Mouse (Mus musculus) ES-Bruce4 (cell line): ENCODE data around the gene Tas1r1.

Experiments
- CTCF ChIP-seq: IDR thresholded peaks from one replicate; pipeline ENCODE4 v1.8.1; 2011; ENCODE audit warnings: low read depth, low read length
- EP300 ChIP-seq: IDR thresholded peaks from 2 replicates; pipeline ENCODE4 v1.6.1; 2011; ENCODE audit warnings: low read depth, low read length; ENCODE audit not compliant: insufficient read depth
- POLR2A ChIP-seq: IDR thresholded peaks from one replicate; pipeline ENCODE4 v1.8.1; 2011; ENCODE audit warnings: low read length; ENCODE audit not compliant: insufficient read depth

DNA sequence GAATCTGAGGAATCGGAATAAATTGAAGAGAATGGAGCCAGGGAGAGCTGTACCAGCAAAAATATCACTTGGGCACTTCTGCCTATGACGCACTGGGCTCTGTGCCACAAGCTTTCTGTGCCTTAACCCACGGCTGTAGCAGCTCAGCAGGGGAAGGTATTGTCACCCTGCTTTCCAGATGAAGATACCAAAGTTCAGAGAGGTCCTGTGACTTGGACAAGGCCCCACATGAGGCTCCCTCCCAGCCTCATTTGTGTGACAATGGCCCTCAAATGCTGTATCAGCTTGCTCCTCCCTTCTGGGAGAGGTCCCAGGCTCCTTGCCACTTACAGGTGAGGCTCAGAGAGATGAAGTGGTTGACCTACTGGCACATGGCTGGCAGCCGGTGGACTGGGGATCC is 49.8 kb upstream of the Tas1r1 start:
- TF ChIP-seq POLR2A, result no peak
- no peak for TF ChIP-seq CTCF
- TF ChIP-seq EP300, result peak; percentile 91
